Mouse (Mus musculus) induced T-regulatory cell, adult 2 months (primary cell): ENCODE data around the gene Mymx.

Experiments
- DNase-seq: peaks from one replicate; pipeline ENCODE4 v3.0.0-alpha.2; 2012; ENCODE audit warnings: low read depth

The Mymx gene

GRCm38 (mm10) chr17:45589844-45590243 is 12.1 kb downstream of the Mymx start:
- no peak for DNase-seq

- no peak for DNase-seq
Measured at GRCm38 (mm10) chr17:45589236-45589635, 12.7 kb downstream of the Mymx start.

- no peak for DNase-seq
Measured at GRCm38 (mm10) chr17:45588370-45588769, 13.5 kb downstream of the Mymx start.

GRCm38 (mm10) chr17:45586449-45586837 is 15.5 kb downstream of the Mymx start:
- DNase-seq = peak; percentile 53

GRCm38 (mm10) chr17:45585725-45586448 is 16.0 kb downstream of the Mymx start:
- DNase-seq = no peak

GRCm38 (mm10) chr17:45584939-45585678 is 16.8 kb downstream of the Mymx start:
- DNase-seq = peak; percentile 70

- DNase-seq = peak; percentile 8
Measured at GRCm38 (mm10) chr17:45584096-45584896, 17.6 kb downstream of the Mymx start.

- DNase-seq = peak; percentile 80
Measured at GRCm38 (mm10) chr17:45582715-45583355, 19.1 kb downstream of the Mymx start.

GRCm38 (mm10) chr17:45582188-45582587 is 19.7 kb downstream of the Mymx start:
- peak; percentile 32 for DNase-seq

GRCm38 (mm10) chr17:45581567-45581983 is 20.3 kb downstream of the Mymx start:
- DNase-seq = peak; percentile 92

GRCm38 (mm10) chr17:45580958-45581477 is 20.9 kb downstream of the Mymx start:
- DNase-seq = no peak

GRCm38 (mm10) chr17:45579554-45579953 is 22.3 kb downstream of the Mymx start:
- no peak for DNase-seq

GRCm38 (mm10) chr17:45578843-45579242 is 23.1 kb downstream of the Mymx start:
- DNase-seq = peak; percentile 78

GRCm38 (mm10) chr17:45578242-45578641 is 23.7 kb downstream of the Mymx start:
- DNase-seq = no peak

- peak; percentile 22 for DNase-seq
Measured at GRCm38 (mm10) chr17:45575123-45575897, 26.6 kb downstream of the Mymx start.

- peak; percentile 84 for DNase-seq
Measured at GRCm38 (mm10) chr17:45574129-45574761, 27.7 kb downstream of the Mymx start.

- DNase-seq = peak; percentile 96
Measured at GRCm38 (mm10) chr17:45573780-45574123, 28.1 kb downstream of the Mymx start.

GRCm38 (mm10) chr17:45573087-45573779 is 28.7 kb downstream of the Mymx start, which contains the start of gene Hsp90ab1:
Hsp90ab1 (minus strand) TSS chr17:45573271.
- DNase-seq = peak; percentile 99

GRCm38 (mm10) chr17:45572103-45573086 is 29.5 kb downstream of the Mymx start:
- peak; percentile 86 for DNase-seq
